Mouse (Mus musculus) splenic B cell, adult 2 months (primary cell): ENCODE results near the gene Fosl2.

Source experiments
- DNase-seq: peaks from one replicate; pipeline ENCODE4 v3.0.0-alpha.2; 2011; ENCODE audit warnings: low read depth, low spot score
- H3K27me3 ChIP-seq: 2 replicates; pipeline ENCODE4 v1.6.1; 2012; ENCODE audit warnings: mild to moderate bottlenecking, low read length, moderate library complexity, mixed read lengths; ENCODE audit not compliant: control insufficient read depth, poor library complexity, insufficient read depth, severe bottlenecking
- H3K36me3 ChIP-seq: 2 replicates; pipeline ENCODE4 v1.6.1; 2012; ENCODE audit warnings: mild to moderate bottlenecking, low read length, moderate library complexity, mixed read lengths; ENCODE audit not compliant: control insufficient read depth, poor library complexity, insufficient read depth, severe bottlenecking

The Fosl2 gene

GRCm38 (mm10) chr5:32121936-32122335 lies 13.7 kb upstream of the Fosl2 start:
- Histone ChIP-seq H3K36me3 (no peaks in the 10 kb centered on the region), H3K27me3 (no peaks in the 10 kb centered on the region)
- no peak for DNase-seq

- Histone ChIP-seq H3K36me3 (no peaks in the 10 kb centered on the region), H3K27me3 (no peaks in the 10 kb centered on the region)
- DNase-seq = peak; percentile 10
These were observed 13.2 kb upstream of the Fosl2 start for GRCm38 (mm10) chr5:32122363-32122762.

GRCm38 (mm10) chr5:32124957-32125356 lies 10.6 kb upstream of the Fosl2 start:
- H3K27me3 ChIP-seq = no peaks in the 10 kb centered on the region
- DNase-seq = no peak
- H3K36me3 ChIP-seq = no peaks in the 10 kb centered on the region

- DNase-seq = no peak
- H3K27me3 ChIP-seq = no peaks in the 10 kb centered on the region
- no peaks in the 10 kb centered on the region for H3K36me3 ChIP-seq
These were observed 8.4 kb upstream of the Fosl2 start for GRCm38 (mm10) chr5:32127226-32127625.

- H3K36me3 ChIP-seq = no peaks in the 10 kb centered on the region
- no peak for DNase-seq
- no peaks in the 10 kb centered on the region for H3K27me3 ChIP-seq
These were observed 7.7 kb upstream of the Fosl2 start for GRCm38 (mm10) chr5:32127927-32128326.

- peaks cover 2% of the 10 kb centered on the region; the same call in 1 of the 2 replicates for H3K27me3 ChIP-seq
- no peaks in the 10 kb centered on the region for H3K36me3 ChIP-seq
- peak; percentile 44 for DNase-seq
These were observed 2.6 kb upstream of the Fosl2 start for GRCm38 (mm10) chr5:32132971-32133501.

- peak; percentile 25 for DNase-seq
- Histone ChIP-seq H3K36me3 (no peaks in the 10 kb centered on the region), H3K27me3 (peaks cover 2% of the 10 kb centered on the region; the same call in 1 of the 2 replicates)
These were observed 2.0 kb upstream of the Fosl2 start for GRCm38 (mm10) chr5:32133549-32134004.

- DNase-seq = peak; percentile 7
- Histone ChIP-seq H3K27me3 (peaks cover 2% of the 10 kb centered on the region; the same call in 1 of the 2 replicates), H3K36me3 (no peaks in the 10 kb centered on the region)
These were observed 1.4 kb upstream of the Fosl2 start for GRCm38 (mm10) chr5:32134051-32134732.

- H3K36me3 ChIP-seq = no peaks in the 10 kb centered on the region
- peak; percentile 77 for DNase-seq
- peaks cover 2% of the 10 kb centered on the region; the same call in 1 of the 2 replicates for H3K27me3 ChIP-seq
These were observed 682 bp upstream of the Fosl2 start for GRCm38 (mm10) chr5:32134903-32135335.

- H3K36me3 ChIP-seq = no peaks in the 10 kb centered on the region
- peaks cover 2% of the 10 kb centered on the region; the same call in 1 of the 2 replicates for H3K27me3 ChIP-seq
- peak; percentile 39 for DNase-seq
These were observed 781 bp downstream of the Fosl2 start for GRCm38 (mm10) chr5:32136301-32136863.

GRCm38 (mm10) chr5:32137106-32137522 lies 1.5 kb downstream of the Fosl2 start:
- peak; percentile 18 for DNase-seq
- Histone ChIP-seq H3K36me3 (no peaks in the 10 kb centered on the region), H3K27me3 (peaks cover 2% of the 10 kb centered on the region; the same call in 1 of the 2 replicates)

GRCm38 (mm10) chr5:32138446-32139195 lies 3.0 kb downstream of the Fosl2 start:
- peak; percentile 3 for DNase-seq
- H3K27me3 ChIP-seq = peaks cover 2% of the 10 kb centered on the region; the same call in 1 of the 2 replicates
- H3K36me3 ChIP-seq = no peaks in the 10 kb centered on the region

GRCm38 (mm10) chr5:32139516-32140037 lies 4.0 kb downstream of the Fosl2 start:
- H3K27me3 ChIP-seq = peaks cover 2% of the 10 kb centered on the region; the same call in 1 of the 2 replicates
- no peaks in the 10 kb centered on the region for H3K36me3 ChIP-seq
- peak; percentile 76 for DNase-seq

GRCm38 (mm10) chr5:32141899-32142298 lies 6.3 kb downstream of the Fosl2 start:
- H3K36me3 ChIP-seq = no peaks in the 10 kb centered on the region
- no peak for DNase-seq
- no peaks in the 10 kb centered on the region for H3K27me3 ChIP-seq
